Mouse (Mus musculus) embryo, embryonic 10 days (tissue): ENCODE results near the gene Ubxn1.

Experiments used
- DNase-seq: peaks from one replicate; pipeline ENCODE4 v3.0.0-alpha.2; 2015; ENCODE audit warnings: low spot score

The Ubxn1 gene

GRCm38 (mm10) chr19:8898576-8898975 lies 27.3 kb downstream of the Ubxn1 start:
- no peak for DNase-seq

GRCm38 (mm10) chr19:8899079-8899478 lies 27.8 kb downstream of the Ubxn1 start:
- no peak for DNase-seq

GRCm38 (mm10) chr19:8903412-8903811 lies 32.1 kb downstream of the Ubxn1 start:
- no peak for DNase-seq

- DNase-seq = no peak
These were observed 37.2 kb downstream of the Ubxn1 start for GRCm38 (mm10) chr19:8908531-8908930.

GRCm38 (mm10) chr19:8911810-8912209 lies 40.5 kb downstream of the Ubxn1 start:
- DNase-seq = no peak

GRCm38 (mm10) chr19:8914212-8914611 lies 42.9 kb downstream of the Ubxn1 start:
- no peak for DNase-seq

GRCm38 (mm10) chr19:8919000-8919399 lies 47.7 kb downstream of the Ubxn1 start:
- DNase-seq = no peak

GRCm38 (mm10) chr19:8919684-8920072 lies 48.4 kb downstream of the Ubxn1 start:
- DNase-seq = no peak

GRCm38 (mm10) chr19:8920073-8920736 lies 48.9 kb downstream of the Ubxn1 start, which contains the start of gene B3gat3:
Gene B3gat3, plus strand, starts transcription at chr19:8920374.
- DNase-seq = peak; percentile 99

- peak; percentile 79 for DNase-seq
These were observed 49.6 kb downstream of the Ubxn1 start for GRCm38 (mm10) chr19:8920836-8921291.

GRCm38 (mm10) chr19:8921741-8922140 lies 50.4 kb downstream of the Ubxn1 start:
- no peak for DNase-seq
